Mouse (Mus musculus): ENCODE measurements around the gene Kctd2. TPM values are rescaled to one million over a fixed set of nuclear protein-coding genes. Genes with fewer than 3 reads are reported as not detected.

Gene Kctd2
- 16.2 and 31.2 TPM in 2 replicates for polyA plus RNA-seq (2012; rRNA removed; ENCODE audit: low replicate concordance)

GRCm38 (mm10) chr11:115419531-115420237 is at the start of gene Kctd2, which contains the start of gene Atp5h:
Kctd2 (plus strand) TSS chr11:115420128.
Atp5h (minus strand) TSS chr11:115419962.

GRCm38 (mm10) chr11:115381743-115382539 is 38.0 kb upstream of the Kctd2 start, which contains the start of gene Cdr2l:
Cdr2l (plus strand) TSS chr11:115381916.

GRCm38 (mm10) chr11:115403338-115404124 is 16.4 kb upstream of the Kctd2 start, which contains the start of gene Mrpl58:
Mrpl58 (plus strand) TSS chr11:115403752.

GRCm38 (mm10) chr11:115439906-115440595 is 20.1 kb downstream of the Kctd2 start, which contains the start of gene Trim80:
Trim80 (plus strand) TSS chr11:115440545.

GRCm38 (mm10) chr11:115462243-115462891 is 42.4 kb downstream of the Kctd2 start, which contains the start of gene Slc16a5:
Slc16a5 (plus strand) TSS chr11:115462474.

GRCm38 (mm10) chr11:115475025-115475757 is 55.3 kb downstream of the Kctd2 start, which contains the start of gene Armc7:
Armc7 (plus strand) TSS chr11:115475667.

Other genes starting within 250 kb of the Kctd2 start
- 12.2 and 17.0 TPM in 2 replicates for gene Tmem104, start 232.6 kb upstream of the Kctd2 start, polyA plus RNA-seq (2012; rRNA removed; ENCODE audit: low replicate concordance)
- gene Nat9, start 232.3 kb upstream of the Kctd2 start, polyA plus RNA-seq (2012; rRNA removed; ENCODE audit: low replicate concordance): 17.4 and 27.6 TPM in 2 replicates
- 0.16 and 0.24 TPM in 2 replicates for gene Grin2c, start 152.9 kb upstream of the Kctd2 start, polyA plus RNA-seq (2012; rRNA removed; ENCODE audit: low replicate concordance)
- 18.3 and 20.0 TPM in 2 replicates for gene Fdxr, start 143.1 kb upstream of the Kctd2 start, polyA plus RNA-seq (2012; rRNA removed; ENCODE audit: low replicate concordance)
- 0.69 and 2.5 TPM in 2 replicates for gene Fads6, start 122.5 kb upstream of the Kctd2 start, polyA plus RNA-seq (2012; rRNA removed; ENCODE audit: low replicate concordance)
- 0.07 and 1.7 TPM in 2 replicates for gene Otop2, start 113.0 kb upstream of the Kctd2 start, polyA plus RNA-seq (2012; rRNA removed; ENCODE audit: low replicate concordance)
- gene Ush1g, start 98.1 kb upstream of the Kctd2 start, polyA plus RNA-seq (2012; rRNA removed; ENCODE audit: low replicate concordance): 0.15 and 0.17 TPM in 2 replicates
- 12.8 and 196 TPM in 2 replicates for gene Otop3, start 85.4 kb upstream of the Kctd2 start, polyA plus RNA-seq (2012; rRNA removed; ENCODE audit: low replicate concordance)
- 19.3 and 54.9 TPM in 2 replicates for gene Hid1, start 52.4 kb upstream of the Kctd2 start, polyA plus RNA-seq (2012; rRNA removed; ENCODE audit: low replicate concordance)
- 3.3 and 4.8 TPM in 2 replicates for gene Cdr2l, start 38.2 kb upstream of the Kctd2 start, polyA plus RNA-seq (2012; rRNA removed; ENCODE audit: low replicate concordance)
- 53.6 and 65.8 TPM in 2 replicates for gene Mrpl58, start 16.4 kb upstream of the Kctd2 start, polyA plus RNA-seq (2012; rRNA removed; ENCODE audit: low replicate concordance)
- 23.6 and 30.4 TPM in 2 replicates for gene Atp5h, start 166 bp upstream of the Kctd2 start, polyA plus RNA-seq (2012; rRNA removed; ENCODE audit: low replicate concordance)
- gene Trim80, start 20.4 kb downstream of the Kctd2 start, polyA plus RNA-seq (2012; rRNA removed; ENCODE audit: low replicate concordance): 9.0 and 13.0 TPM in 2 replicates
- gene Slc16a5, start 42.3 kb downstream of the Kctd2 start, polyA plus RNA-seq (2012; rRNA removed; ENCODE audit: low replicate concordance): 137 and 218 TPM in 2 replicates
- gene Armc7, start 55.5 kb downstream of the Kctd2 start, polyA plus RNA-seq (2012; rRNA removed; ENCODE audit: low replicate concordance): 17.0 and 21.2 TPM in 2 replicates
- gene Nt5c, start 71.7 kb downstream of the Kctd2 start, polyA plus RNA-seq (2012; rRNA removed; ENCODE audit: low replicate concordance): 74.7 and 121 TPM in 2 replicates
- gene Jpt1, start 94.3 kb downstream of the Kctd2 start, polyA plus RNA-seq (2012; rRNA removed; ENCODE audit: low replicate concordance): 285 and 464 TPM in 2 replicates
- gene Sumo2, start 116.1 kb downstream of the Kctd2 start, polyA plus RNA-seq (2012; rRNA removed; ENCODE audit: low replicate concordance): 4.9 and 7.1 TPM in 2 replicates
- 12.0 and 19.6 TPM in 2 replicates for gene Nup85, start 144.3 kb downstream of the Kctd2 start, polyA plus RNA-seq (2012; rRNA removed; ENCODE audit: low replicate concordance)
- gene Mrps7, start 183.8 kb downstream of the Kctd2 start, polyA plus RNA-seq (2012; rRNA removed; ENCODE audit: low replicate concordance): 11.1 and 12.3 TPM in 2 replicates
- gene Gga3, start 183.9 kb downstream of the Kctd2 start, polyA plus RNA-seq (2012; rRNA removed; ENCODE audit: low replicate concordance): 15.5 and 28.9 TPM in 2 replicates
- gene Mif4gd, start 192.8 kb downstream of the Kctd2 start, polyA plus RNA-seq (2012; rRNA removed; ENCODE audit: low replicate concordance): 58.2 and 91.8 TPM in 2 replicates
- gene Slc25a19, start 208.2 kb downstream of the Kctd2 start, polyA plus RNA-seq (2012; rRNA removed; ENCODE audit: low replicate concordance): 18.3 and 22.2 TPM in 2 replicates

Measured in duodenum, adult 2 months (tissue).